Mouse (Mus musculus) stomach, postnatal 0 days (tissue): ENCODE data around the gene Mmp14.

ENCODE experiments used
- CTCF ChIP-seq: IDR thresholded peaks from 2 replicates; pipeline ENCODE4 v1.5.1; 2016; ENCODE audit warnings: antibody characterized with exemption, low read depth, mild to moderate bottlenecking, moderate library complexity
- EP300 ChIP-seq: optimal IDR thresholded peaks from 2 replicates; pipeline ENCODE3; 2016; ENCODE audit warnings: antibody characterized with exemption

DNA sequence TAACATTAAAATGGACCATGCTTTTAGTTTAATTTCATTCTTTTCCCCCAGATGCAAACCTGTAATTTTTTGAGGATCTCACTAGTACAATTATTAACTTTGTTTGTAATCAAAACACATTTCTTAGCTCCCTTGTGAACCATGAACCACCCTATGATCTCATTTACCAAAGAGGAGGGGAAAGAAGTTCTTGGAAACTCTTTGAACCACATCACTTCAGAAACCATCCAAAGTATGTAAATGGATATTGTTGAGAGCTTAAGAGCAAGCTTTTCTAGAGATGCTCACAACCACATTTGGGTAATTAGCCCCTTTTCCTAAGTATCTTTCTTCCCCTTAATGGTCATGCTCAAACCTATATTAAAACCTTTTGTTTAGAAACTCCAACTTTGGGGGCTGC lies 37.1 kb upstream of the Mmp14 start:
- TF ChIP-seq CTCF: no peak
- no peak for TF ChIP-seq EP300
